Mouse (Mus musculus): ENCODE results near the gene Haus6. TPM values are rescaled to one million over a fixed set of nuclear protein-coding genes. Genes with fewer than 3 reads are reported as not detected.

Gene Haus6
- polyA plus RNA-seq, 1 experiment: 7.6 TPM

DNA sequence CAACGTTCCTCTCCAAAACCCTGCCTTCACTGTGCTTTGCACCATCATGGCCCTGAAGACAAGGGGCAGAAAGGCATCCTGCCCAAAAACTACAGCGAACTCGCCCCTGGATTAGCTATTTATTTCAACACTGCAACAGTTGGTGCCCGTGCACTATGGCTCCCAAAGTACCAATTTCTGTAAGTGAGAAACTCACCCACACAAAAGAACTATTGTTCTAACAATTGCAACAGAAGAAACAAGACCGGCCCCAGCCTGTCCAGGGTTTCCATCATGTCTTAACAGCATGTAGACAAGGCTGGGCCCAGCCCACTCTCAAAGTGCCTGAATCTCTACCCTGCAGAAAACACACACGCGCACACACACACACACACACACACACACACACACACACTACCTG lies 54.5 kb downstream of the Haus6 start:
- H3K27me3 ChIP-seq (ENCODE audit: control insufficient read depth, insufficient read depth, insufficient read length): peaks cover 17% of the 10 kb centered on the region
- H3ac ChIP-seq (ENCODE audit: control insufficient read depth, insufficient read length, low read depth): no peak overlapping the region
- no peak for TF ChIP-seq USF1 (IDR thresholded peaks at IDR 0.05; ENCODE audit: low read depth)
- no peak for TF ChIP-seq FOSL1 (IDR thresholded peaks at IDR 0.05; ENCODE audit: insufficient read depth, low read length, poor library complexity, severe bottlenecking)
- TF ChIP-seq MYOG (IDR thresholded peaks at IDR 0.05; ENCODE audit: control insufficient read depth, extremely low read depth, insufficient read length): no peak
- TF ChIP-seq CTCF (IDR thresholded peaks at IDR 0.05; ENCODE audit: control insufficient read depth, insufficient read depth, insufficient read length): no peak
- no peak for TF ChIP-seq CEBPB (IDR thresholded peaks at IDR 0.05; ENCODE audit: low read depth)
- TF ChIP-seq MAX (IDR thresholded peaks at IDR 0.05): no peak
- no peak for TF ChIP-seq MYOD1 (IDR thresholded peaks at IDR 0.05; ENCODE audit: control insufficient read depth, insufficient read length, low read depth)
- H3K79me2 ChIP-seq (ENCODE audit: control insufficient read depth, insufficient read depth): no peaks in the 10 kb centered on the region
- H3K4me3 ChIP-seq (ENCODE audit: insufficient read depth, poor library complexity, severe bottlenecking): no peak overlapping the region
- H3K79me3 ChIP-seq (ENCODE audit: low read depth): no peaks in the 10 kb centered on the region
- no peaks in the 10 kb centered on the region for H3K36me3 ChIP-seq (ENCODE audit: control insufficient read depth, insufficient read depth)

DNA sequence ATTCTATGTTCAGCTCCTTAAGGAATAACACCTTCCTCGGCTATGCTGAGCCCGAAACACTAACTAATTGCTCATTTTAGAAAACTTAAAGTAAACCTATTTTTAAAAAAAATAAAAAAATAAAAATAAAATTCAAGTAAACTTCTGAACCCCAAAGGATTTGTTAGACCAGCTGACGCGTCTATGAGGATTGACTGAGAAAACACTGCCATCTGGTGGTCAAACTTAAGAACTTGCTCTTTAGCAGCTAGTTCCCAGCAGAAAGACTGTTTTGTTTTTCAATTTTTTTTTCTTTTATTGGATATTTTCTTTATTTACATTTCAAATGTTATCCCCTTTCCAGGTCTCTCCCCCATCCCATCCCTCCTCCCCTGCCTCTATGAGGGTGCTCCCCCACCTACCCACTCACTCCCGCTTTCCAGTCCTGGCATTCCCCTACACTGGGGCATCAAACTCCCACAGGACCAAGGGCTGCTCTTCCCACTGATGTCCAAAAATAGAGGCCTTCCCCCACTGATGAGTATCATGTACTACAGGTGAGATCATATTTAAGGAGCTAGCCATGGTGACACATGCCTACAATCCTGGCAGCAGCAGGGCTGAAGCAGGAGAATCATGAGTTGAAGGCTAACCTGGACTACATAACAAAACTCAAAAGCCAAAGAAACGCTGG lies 56.7 kb downstream of the Haus6 start:
- no peaks in the 10 kb centered on the region for H3K79me2 ChIP-seq (ENCODE audit: control insufficient read depth, insufficient read depth)
- no peak overlapping the region for H3K4me3 ChIP-seq (ENCODE audit: insufficient read depth, poor library complexity, severe bottlenecking)
- H3K27me3 ChIP-seq (ENCODE audit: control insufficient read depth, insufficient read depth, insufficient read length): peaks cover 26% of the 10 kb centered on the region
- H3K36me3 ChIP-seq (ENCODE audit: control insufficient read depth, insufficient read depth): no peaks in the 10 kb centered on the region
- TF ChIP-seq FOSL1 (IDR thresholded peaks at IDR 0.05; ENCODE audit: insufficient read depth, low read length, poor library complexity, severe bottlenecking) (no peak), CTCF (IDR thresholded peaks at IDR 0.05; ENCODE audit: control insufficient read depth, insufficient read depth, insufficient read length) (peak; percentile 8), USF1 (IDR thresholded peaks at IDR 0.05; ENCODE audit: low read depth) (no peak), MYOG (IDR thresholded peaks at IDR 0.05; ENCODE audit: control insufficient read depth, extremely low read depth, insufficient read length) (no peak), MYOD1 (IDR thresholded peaks at IDR 0.05; ENCODE audit: control insufficient read depth, insufficient read length, low read depth) (no peak)
- no peak overlapping the region for H3ac ChIP-seq (ENCODE audit: control insufficient read depth, insufficient read length, low read depth)
- H3K79me3 ChIP-seq (ENCODE audit: low read depth): no peaks in the 10 kb centered on the region

DNA sequence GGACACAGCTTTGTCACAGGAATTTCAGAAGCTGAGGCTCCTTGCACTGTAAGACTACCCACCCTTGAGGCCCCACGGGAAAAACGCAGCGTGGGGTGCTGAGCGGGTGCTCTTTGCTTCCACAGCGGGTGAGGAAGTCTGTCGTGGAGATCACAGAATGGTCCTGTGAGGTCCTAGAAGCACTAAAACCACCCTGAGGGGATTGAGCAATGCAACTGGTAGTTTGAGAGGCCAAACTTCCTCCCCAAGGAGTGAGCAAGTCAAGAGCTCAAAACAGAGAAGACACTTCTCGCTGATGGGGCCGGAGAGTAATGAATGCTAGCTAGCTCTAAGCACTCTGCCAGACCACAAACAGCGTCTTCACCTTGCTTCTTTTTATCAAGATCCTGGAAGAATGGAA lies 63.5 kb downstream of the Haus6 start:
- H3ac ChIP-seq (ENCODE audit: control insufficient read depth, insufficient read length, low read depth): no peak overlapping the region
- H3K27me3 ChIP-seq (ENCODE audit: control insufficient read depth, insufficient read depth, insufficient read length): peaks cover 16% of the 10 kb centered on the region
- TF ChIP-seq CTCF (IDR thresholded peaks at IDR 0.05; ENCODE audit: control insufficient read depth, insufficient read depth, insufficient read length) (no peak), USF1 (IDR thresholded peaks at IDR 0.05; ENCODE audit: low read depth) (no peak), FOSL1 (IDR thresholded peaks at IDR 0.05; ENCODE audit: insufficient read depth, low read length, poor library complexity, severe bottlenecking) (no peak), MYOG (IDR thresholded peaks at IDR 0.05; ENCODE audit: control insufficient read depth, extremely low read depth, insufficient read length) (no peak), MYOD1 (IDR thresholded peaks at IDR 0.05; ENCODE audit: control insufficient read depth, insufficient read length, low read depth) (no peak), MAX (IDR thresholded peaks at IDR 0.05) (no peak), CEBPB (IDR thresholded peaks at IDR 0.05; ENCODE audit: low read depth) (no peak)
- H3K36me3 ChIP-seq (ENCODE audit: control insufficient read depth, insufficient read depth): no peaks in the 10 kb centered on the region
- H3K4me3 ChIP-seq (ENCODE audit: insufficient read depth, poor library complexity, severe bottlenecking): no peak overlapping the region
- H3K79me2 ChIP-seq (ENCODE audit: control insufficient read depth, insufficient read depth): no peaks in the 10 kb centered on the region
- H3K79me3 ChIP-seq (ENCODE audit: low read depth): no peaks in the 10 kb centered on the region

DNA sequence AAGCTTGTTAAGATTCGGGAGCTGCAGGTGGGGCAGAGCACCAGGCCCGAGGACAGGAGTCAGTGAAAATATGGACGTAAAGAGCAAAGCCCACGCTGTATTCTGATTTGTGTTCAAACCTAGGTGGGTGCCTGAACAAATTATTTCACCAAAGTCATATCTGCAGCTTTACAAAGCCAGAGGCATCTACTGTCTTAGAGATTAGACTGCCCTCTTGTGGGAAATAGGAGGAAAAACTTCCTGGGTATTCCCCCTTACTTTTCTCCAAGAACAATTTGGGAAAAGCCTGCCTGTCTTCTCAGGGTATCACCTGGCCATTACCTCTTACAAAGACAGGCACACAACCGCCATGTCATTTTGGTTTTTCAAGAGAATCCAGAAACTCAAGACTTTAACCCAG lies 66.2 kb downstream of the Haus6 start:
- Histone ChIP-seq H3K4me3 (ENCODE audit: insufficient read depth, poor library complexity, severe bottlenecking) (no peak overlapping the region), H3K27me3 (ENCODE audit: control insufficient read depth, insufficient read depth, insufficient read length) (peaks cover 5% of the 10 kb centered on the region), H3K79me2 (ENCODE audit: control insufficient read depth, insufficient read depth) (no peaks in the 10 kb centered on the region), H3K79me3 (ENCODE audit: low read depth) (no peaks in the 10 kb centered on the region), H3K36me3 (ENCODE audit: control insufficient read depth, insufficient read depth) (no peaks in the 10 kb centered on the region), H3ac (ENCODE audit: control insufficient read depth, insufficient read length, low read depth) (no peak overlapping the region)
- TF ChIP-seq MYOG (IDR thresholded peaks at IDR 0.05; ENCODE audit: control insufficient read depth, extremely low read depth, insufficient read length): no peak
- no peak for TF ChIP-seq USF1 (IDR thresholded peaks at IDR 0.05; ENCODE audit: low read depth)
- no peak for TF ChIP-seq MAX (IDR thresholded peaks at IDR 0.05)
- no peak for TF ChIP-seq FOSL1 (IDR thresholded peaks at IDR 0.05; ENCODE audit: insufficient read depth, low read length, poor library complexity, severe bottlenecking)

DNA sequence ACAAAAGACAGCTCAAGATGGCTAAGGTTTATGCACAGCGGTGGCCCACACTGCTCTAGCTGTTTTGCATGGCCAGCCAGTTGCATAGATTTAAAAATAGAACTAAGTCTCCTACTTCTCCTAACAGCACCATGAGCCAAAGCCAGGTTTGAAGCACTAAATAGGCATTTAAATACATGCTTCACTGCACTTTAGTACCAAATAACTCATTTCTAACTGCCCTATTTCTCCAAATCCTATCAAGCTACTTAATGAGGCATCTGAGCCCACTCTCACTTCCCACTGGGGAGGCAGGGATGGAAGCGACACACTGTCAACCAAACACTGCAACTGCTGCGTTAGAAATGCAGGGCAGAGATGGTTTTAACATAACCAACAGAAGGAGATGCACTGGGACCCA lies 67.9 kb downstream of the Haus6 start:
- Histone ChIP-seq H3K4me3 (ENCODE audit: insufficient read depth, poor library complexity, severe bottlenecking) (no peak overlapping the region), H3ac (ENCODE audit: control insufficient read depth, insufficient read length, low read depth) (no peak overlapping the region), H3K27me3 (ENCODE audit: control insufficient read depth, insufficient read depth, insufficient read length) (peaks cover 5% of the 10 kb centered on the region), H3K36me3 (ENCODE audit: control insufficient read depth, insufficient read depth) (no peaks in the 10 kb centered on the region), H3K79me3 (ENCODE audit: low read depth) (no peaks in the 10 kb centered on the region), H3K79me2 (ENCODE audit: control insufficient read depth, insufficient read depth) (no peaks in the 10 kb centered on the region)
- TF ChIP-seq CEBPB (IDR thresholded peaks at IDR 0.05; ENCODE audit: low read depth): no peak
- no peak for TF ChIP-seq MAX (IDR thresholded peaks at IDR 0.05)

DNA sequence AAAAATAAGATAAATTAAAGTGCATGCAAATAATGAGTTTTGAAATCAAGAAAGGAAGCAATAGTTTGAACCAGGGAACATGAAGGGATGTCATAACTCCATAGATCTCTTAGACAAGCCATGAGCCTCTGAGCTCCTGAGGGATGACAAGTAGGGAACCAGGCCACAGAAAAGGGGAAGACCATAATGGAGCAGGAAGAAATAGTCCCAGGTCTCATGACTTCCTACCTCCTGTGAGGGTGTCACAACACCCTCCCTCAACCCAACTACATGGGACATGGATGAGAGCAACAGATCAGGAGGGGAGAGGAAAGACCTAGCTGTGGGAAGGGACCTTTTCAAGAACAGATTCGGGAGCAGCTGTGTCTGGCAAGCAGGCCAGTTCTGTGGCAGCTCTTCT lies 70.3 kb downstream of the Haus6 start:
- Histone ChIP-seq H3K4me3 (ENCODE audit: insufficient read depth, poor library complexity, severe bottlenecking) (no peak overlapping the region), H3K36me3 (ENCODE audit: control insufficient read depth, insufficient read depth) (no peaks in the 10 kb centered on the region), H3K79me2 (ENCODE audit: control insufficient read depth, insufficient read depth) (no peaks in the 10 kb centered on the region), H3ac (ENCODE audit: control insufficient read depth, insufficient read length, low read depth) (no peak overlapping the region), H3K27me3 (ENCODE audit: control insufficient read depth, insufficient read depth, insufficient read length) (no peaks in the 10 kb centered on the region), H3K79me3 (ENCODE audit: low read depth) (no peaks in the 10 kb centered on the region)
- no peak for TF ChIP-seq MAX (IDR thresholded peaks at IDR 0.05)
- TF ChIP-seq USF1 (IDR thresholded peaks at IDR 0.05; ENCODE audit: low read depth): no peak
- no peak for TF ChIP-seq MYOD1 (IDR thresholded peaks at IDR 0.05; ENCODE audit: control insufficient read depth, insufficient read length, low read depth)
- no peak for TF ChIP-seq CEBPB (IDR thresholded peaks at IDR 0.05; ENCODE audit: low read depth)
- TF ChIP-seq MYOG (IDR thresholded peaks at IDR 0.05; ENCODE audit: control insufficient read depth, extremely low read depth, insufficient read length): no peak
- no peak for TF ChIP-seq CTCF (IDR thresholded peaks at IDR 0.05; ENCODE audit: control insufficient read depth, insufficient read depth, insufficient read length)
- TF ChIP-seq FOSL1 (IDR thresholded peaks at IDR 0.05; ENCODE audit: insufficient read depth, low read length, poor library complexity, severe bottlenecking): no peak

Data from C2C12 (cell line).